ENCODE assay signal across 7 mouse cellular contexts in the genomic region with DNA sequence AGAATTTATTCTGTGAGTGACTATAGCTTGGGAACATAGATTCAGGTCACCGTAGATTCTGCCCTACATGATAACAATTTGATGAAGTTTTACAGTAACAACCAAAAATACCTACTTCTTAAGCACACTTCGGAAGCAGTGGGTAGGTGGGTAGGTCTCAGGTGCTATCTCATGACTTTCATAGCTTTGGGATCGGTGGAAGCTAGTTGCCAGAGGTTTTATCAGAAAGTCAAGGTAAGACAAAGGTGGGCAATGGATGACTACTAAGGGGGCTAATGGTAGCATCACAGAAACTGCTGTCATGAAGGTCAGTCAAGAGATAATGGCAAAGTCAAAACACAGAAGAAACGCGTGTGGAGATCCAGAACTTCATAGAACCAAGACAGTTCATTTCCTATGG. TPM values are rescaled to one million over a fixed set of nuclear protein-coding genes. Genes with fewer than 3 reads are reported as not detected.
DNase-seq lines count a peak whose midpoint lies in the region; ATAC-seq lines count a peak whose summit lies in the region.

No protein-coding gene starts in this region.

- no peaks in the 10 kb centered on the region for H3K27me3 ChIP-seq in kidney, embryonic 15.5 days
- H3K27me3 ChIP-seq in embryonic facial prominence, embryonic 10.5 days (replicated peaks; ENCODE audit: low read depth, poor library complexity, severe bottlenecking) = no peaks in the 10 kb centered on the region
- H3K27me3 ChIP-seq in hindbrain, embryonic 12.5 days = no peaks in the 10 kb centered on the region
- no peaks in the 10 kb centered on the region for H3K27me3 ChIP-seq in midbrain, embryonic 14.5 days (ENCODE audit: control insufficient read depth, insufficient read depth, low read length)

- peaks cover 35% of the 10 kb centered on the region for H3K4me1 ChIP-seq in kidney, embryonic 15.5 days
- peaks cover 26% of the 10 kb centered on the region for H3K4me1 ChIP-seq in embryonic facial prominence, embryonic 10.5 days
- H3K4me1 ChIP-seq in hindbrain, embryonic 12.5 days = peaks cover 18% of the 10 kb centered on the region
- H3K4me1 ChIP-seq in midbrain, embryonic 14.5 days (ENCODE audit: control insufficient read depth, insufficient read depth, low read length) = peaks cover 16% of the 10 kb centered on the region

- DNase-seq in kidney, adult 18-20 months = no peak
- DNase-seq in embryonic facial prominence, embryonic 10.5 days (ENCODE audit: low spot score) = no peak
- no peak for DNase-seq in midbrain, embryonic 14.5 days
- no peak for DNase-seq in layer of hippocampus, adult 11-12 months (ENCODE audit: low spot score)

- H3K4me3 ChIP-seq in kidney, embryonic 15.5 days (replicated peaks) = peak overlapping the region; percentile 70
- H3K4me3 ChIP-seq in embryonic facial prominence, embryonic 10.5 days = peak overlapping the region; percentile 90; the same call in 1 of the 2 replicates
- no peak overlapping the region for H3K4me3 ChIP-seq in hindbrain, embryonic 12.5 days
- peak overlapping the region; percentile 72; the same call in 1 of the 2 replicates for H3K4me3 ChIP-seq in midbrain, embryonic 14.5 days (replicated peaks; ENCODE audit: low read depth, low read length)

- H3K36me3 ChIP-seq in kidney, embryonic 15.5 days = peaks cover 14% of the 10 kb centered on the region
- H3K36me3 ChIP-seq in embryonic facial prominence, embryonic 10.5 days (replicated peaks) = peaks cover 15% of the 10 kb centered on the region
- peaks cover 13% of the 10 kb centered on the region for H3K36me3 ChIP-seq in hindbrain, embryonic 12.5 days
- H3K36me3 ChIP-seq in midbrain, embryonic 14.5 days (ENCODE audit: control insufficient read depth, insufficient read depth, low read length) = peaks cover 14% of the 10 kb centered on the region

- H3K4me2 ChIP-seq in kidney, embryonic 15.5 days = peak overlapping the region; percentile 87
- peak overlapping the region; percentile 94 for H3K4me2 ChIP-seq in hindbrain, embryonic 12.5 days (replicated peaks)
- peak overlapping the region; percentile 81 for H3K4me2 ChIP-seq in midbrain, embryonic 14.5 days (ENCODE audit: low read length)

- no peak overlapping the region for H3K9ac ChIP-seq in kidney, embryonic 15.5 days
- no peak overlapping the region for H3K9ac ChIP-seq in hindbrain, embryonic 12.5 days
- no peak overlapping the region for H3K9ac ChIP-seq in midbrain, embryonic 14.5 days (replicated peaks; ENCODE audit: low read length)

- no peak for ATAC-seq in kidney, embryonic 15.5 days (replicated peaks; ENCODE audit: low FRiP score)
- no peak for ATAC-seq in hindbrain, embryonic 12.5 days (ENCODE audit: low FRiP score)
- ATAC-seq in midbrain, embryonic 14.5 days (ENCODE audit: low FRiP score, low TSS enrichment) = no peak
- ATAC-seq in megakaryocyte progenitor cell, adult 5-6 weeks (replicated peaks; ENCODE audit: poor library complexity) = no peak

- H3K9me3 ChIP-seq in kidney, embryonic 15.5 days (replicated peaks) = no peaks in the 10 kb centered on the region
- H3K9me3 ChIP-seq in embryonic facial prominence, embryonic 10.5 days = no peaks in the 10 kb centered on the region
- no peaks in the 10 kb centered on the region for H3K9me3 ChIP-seq in hindbrain, embryonic 12.5 days (replicated peaks)
- no peaks in the 10 kb centered on the region for H3K9me3 ChIP-seq in midbrain, embryonic 14.5 days (ENCODE audit: control insufficient read depth, low read length)

- WGBS in kidney, embryonic 15.5 days = 95% methylated on average over 5 of the region's 5 CpGs
- WGBS in embryonic facial prominence, embryonic 10.5 days = 92% methylated on average over 5 of the region's 5 CpGs
- 95% methylated on average over 5 of the region's 5 CpGs for WGBS in hindbrain, embryonic 12.5 days
- WGBS in midbrain, embryonic 14.5 days = 95% methylated on average over 5 of the region's 5 CpGs

- H3K27ac ChIP-seq in kidney, embryonic 15.5 days = peak overlapping the region; percentile 48; the same call in 1 of the 2 replicates
- H3K27ac ChIP-seq in embryonic facial prominence, embryonic 10.5 days (replicated peaks) = no peak overlapping the region
- H3K27ac ChIP-seq in hindbrain, embryonic 12.5 days = no peak overlapping the region
- H3K27ac ChIP-seq in midbrain, embryonic 14.5 days (replicated peaks; ENCODE audit: low read depth, low read length) = 0 out of 2 replicates have a peak overlapping the region, but pooled peaks have one; percentile 58

RNA-seq across cellular contexts. Expression of gene Trappc12, which starts 0.6 kb away (rescaled TPM):
- polyA plus RNA-seq in kidney, embryonic 15.5 days (2015; fragmentation: Nextera tagmentation; extraction: Ambion mirVana) = 38.6 and 42.5 TPM in 2 replicates
- polyA plus RNA-seq in embryonic facial prominence, embryonic 10.5 days (2016; fragmentation: Nextera tagmentation; extraction: Ambion mirVana) = 35.6 and 35.7 TPM in 2 replicates
- polyA plus RNA-seq in hindbrain, embryonic 12.5 days (2016; fragmentation: Nextera tagmentation; extraction: Ambion mirVana) = 42.1 and 43.2 TPM in 2 replicates
- 43.3 and 49.8 TPM in 2 replicates for polyA plus RNA-seq in midbrain, embryonic 14.5 days (2014; fragmentation: Nextera tagmentation; extraction: Ambion mirVana)
- 28.1 and 34.0 TPM in 2 replicates for total RNA-seq in megakaryocyte progenitor cell, adult 5-6 weeks (2015)
- 41.1 and 47.3 TPM in 2 replicates for total RNA-seq in megakaryocyte progenitor cell, adult 5-6 weeks (2017)

RNA-seq across cellular contexts. Expression of gene Eipr1, which starts 0.7 kb away (rescaled TPM):
- polyA plus RNA-seq in kidney, embryonic 15.5 days (2015; fragmentation: Nextera tagmentation; extraction: Ambion mirVana) = 33.9 and 36.6 TPM in 2 replicates
- polyA plus RNA-seq in embryonic facial prominence, embryonic 10.5 days (2016; fragmentation: Nextera tagmentation; extraction: Ambion mirVana) = 43.4 and 44.5 TPM in 2 replicates
- 48.9 and 49.6 TPM in 2 replicates for polyA plus RNA-seq in hindbrain, embryonic 12.5 days (2016; fragmentation: Nextera tagmentation; extraction: Ambion mirVana)
- polyA plus RNA-seq in midbrain, embryonic 14.5 days (2014; fragmentation: Nextera tagmentation; extraction: Ambion mirVana) = 77.0 and 80.4 TPM in 2 replicates
- 21.6 and 25.1 TPM in 2 replicates for total RNA-seq in megakaryocyte progenitor cell, adult 5-6 weeks (2015)
- total RNA-seq in megakaryocyte progenitor cell, adult 5-6 weeks (2017) = 26.6 and 26.9 TPM in 2 replicates

Comparison
In these comparisons a context has a peak if more than half of its experiments do, and no peak if none do; other contexts are left out.
1. H3K27ac ChIP-seq: peak in kidney, embryonic 15.5 days (single experiment) and midbrain, embryonic 14.5 days (single experiment); none in embryonic facial prominence, embryonic 10.5 days (single experiment) and hindbrain, embryonic 12.5 days (single experiment).
2. Peak in every context shown above with its lines, with median percentiles within 50 percentile points of each other: H3K4me2 ChIP-seq.